Mouse (Mus musculus): ENCODE results near the gene Atp2b1.

DNA sequence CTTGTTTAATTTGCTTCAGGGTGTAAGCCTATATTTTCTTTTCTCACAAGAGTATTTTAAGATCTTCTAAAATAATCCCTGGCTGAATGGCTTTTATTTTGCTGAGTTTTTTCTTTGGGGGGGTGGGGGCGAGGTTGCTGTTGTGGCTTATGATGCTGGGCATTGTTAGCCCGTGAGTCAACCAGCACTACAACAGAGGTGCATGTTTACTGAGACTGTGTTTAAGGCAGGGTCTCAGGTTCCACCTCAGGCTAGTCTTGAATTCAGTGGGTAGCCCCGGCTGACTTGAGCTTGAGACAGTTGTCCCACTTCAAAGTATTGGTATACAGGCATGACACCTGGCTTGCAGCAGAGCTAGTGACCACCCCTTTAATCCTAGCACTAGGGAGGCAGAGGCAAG lies 77.8 kb downstream of the Atp2b1 start:
- TF ChIP-seq CTCF (IDR thresholded peaks at IDR 0.05; ENCODE audit: insufficient read depth, low read length) (no peak), POLR2A (IDR thresholded peaks at IDR 0.05; ENCODE audit: borderline replicate concordance, extremely low read depth, low read depth, low read length) (no peak)
